Mouse (Mus musculus) stomach, embryonic 14.5 days (tissue): ENCODE measurements at regions not wholly inside any gene's neighbourhood (a gene's known extent, or its start where the extent isn't known, plus 50 kb on each side); places are given as distances from the start of the nearest gene placed in this dataset.

Experiments
- ATAC-seq: fragments of 200-750 bp; cut with Nextera tagmentation; 2 replicates; pipeline ENCODE4 v1.8.0; 2017; ENCODE audit warnings: low read depth, moderate TSS enrichment; ENCODE audit not compliant: insufficient number of reproducible peaks, insufficient read depth, low FRiP score
- H3K27ac ChIP-seq: fragments of 300-500 bp; sonication (generic); 2 replicates; pipeline ENCODE4 v1.5.1; 2014; ENCODE audit warnings: mild to moderate bottlenecking, low read length, moderate library complexity, mixed read lengths
- H3K27me3 ChIP-seq: fragments of 300-500 bp; sonication (generic); 2 replicates; pipeline ENCODE4 v1.6.1; 2014; ENCODE audit warnings: low read length, control low read depth, mixed read lengths; ENCODE audit not compliant: control insufficient read depth, insufficient read depth
- H3K36me3 ChIP-seq: fragments of 300-500 bp; sonication (generic); 2 replicates; pipeline ENCODE4 v1.6.1; 2014; ENCODE audit warnings: mild to moderate bottlenecking, control low read depth, low read length, moderate library complexity, mixed read lengths; ENCODE audit not compliant: control insufficient read depth, insufficient read depth
- H3K4me1 ChIP-seq: fragments of 300-500 bp; sonication (generic); 2 replicates; pipeline ENCODE4 v1.6.1; 2014; ENCODE audit warnings: low read length, control low read depth, mixed read lengths; ENCODE audit not compliant: control insufficient read depth, insufficient read depth
- H3K4me2 ChIP-seq: fragments of 300-500 bp; sonication (generic); replicated peaks from 2 replicates; pipeline ENCODE4 v1.6.1; 2014; ENCODE audit warnings: low read depth, low read length, control low read depth
- H3K4me3 ChIP-seq: fragments of 300-500 bp; sonication (generic); 2 replicates; pipeline ENCODE4 v1.5.1; 2014; ENCODE audit warnings: low read depth, low read length, control low read depth
- H3K9ac ChIP-seq: fragments of 300-500 bp; sonication (generic); replicated peaks from 2 replicates; pipeline ENCODE4 v1.6.1; 2014; ENCODE audit warnings: low read depth, mild to moderate bottlenecking, control low read depth, low read length, moderate library complexity, mixed read lengths
- H3K9me3 ChIP-seq: fragments of 300-500 bp; sonication (generic); 2 replicates; pipeline ENCODE4 v1.6.1; 2016; ENCODE audit warnings: low read depth, low read length, control low read depth; ENCODE audit not compliant: control insufficient read depth
- WGBS: fragments of 180-500 bp; shearing (Covaris S2); extraction: QIAGEN DNeasy Blood & Tissue Kit; methylation state at CpG from one replicate; pipeline ENCODE4 v1.1.7; 2014; 5-methylcytosine and 5-hydroxymethylcytosine counted together

DNA sequence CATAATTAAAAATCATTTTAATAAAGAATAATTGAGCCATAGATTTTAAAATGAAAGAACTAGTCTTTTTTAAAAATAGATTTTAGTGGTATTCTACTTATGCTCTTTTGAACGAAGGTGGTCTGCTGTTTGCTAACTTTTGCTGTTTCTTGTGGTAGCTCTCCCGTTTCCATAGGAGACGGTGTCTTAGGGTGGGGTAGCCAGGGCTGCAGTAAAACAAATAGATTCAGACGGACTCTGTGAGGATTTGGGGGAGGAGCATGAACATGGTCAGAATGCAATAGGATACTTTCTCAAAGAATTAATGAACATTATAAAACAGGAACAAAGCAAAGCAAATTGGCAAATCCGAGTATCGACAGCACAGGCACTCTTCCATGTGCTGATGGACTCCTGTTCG lies 67.5 kb upstream of the Cdh6 start:
- H3K9me3 ChIP-seq = no peaks in the 10 kb centered on the region
- no peaks in the 10 kb centered on the region for H3K36me3 ChIP-seq
- H3K4me3 ChIP-seq = no peak overlapping the region
- H3K27me3 ChIP-seq = no peaks in the 10 kb centered on the region
- 0 out of 2 replicates have a peak, but pooled peaks cover 3% of the 10 kb centered on the region for H3K4me1 ChIP-seq
- no peak overlapping the region for H3K4me2 ChIP-seq
- no peak overlapping the region for H3K27ac ChIP-seq
- no peak for ATAC-seq
- WGBS = 56% methylated on average over 7 of the region's 7 CpGs
- no peak overlapping the region for H3K9ac ChIP-seq

DNA sequence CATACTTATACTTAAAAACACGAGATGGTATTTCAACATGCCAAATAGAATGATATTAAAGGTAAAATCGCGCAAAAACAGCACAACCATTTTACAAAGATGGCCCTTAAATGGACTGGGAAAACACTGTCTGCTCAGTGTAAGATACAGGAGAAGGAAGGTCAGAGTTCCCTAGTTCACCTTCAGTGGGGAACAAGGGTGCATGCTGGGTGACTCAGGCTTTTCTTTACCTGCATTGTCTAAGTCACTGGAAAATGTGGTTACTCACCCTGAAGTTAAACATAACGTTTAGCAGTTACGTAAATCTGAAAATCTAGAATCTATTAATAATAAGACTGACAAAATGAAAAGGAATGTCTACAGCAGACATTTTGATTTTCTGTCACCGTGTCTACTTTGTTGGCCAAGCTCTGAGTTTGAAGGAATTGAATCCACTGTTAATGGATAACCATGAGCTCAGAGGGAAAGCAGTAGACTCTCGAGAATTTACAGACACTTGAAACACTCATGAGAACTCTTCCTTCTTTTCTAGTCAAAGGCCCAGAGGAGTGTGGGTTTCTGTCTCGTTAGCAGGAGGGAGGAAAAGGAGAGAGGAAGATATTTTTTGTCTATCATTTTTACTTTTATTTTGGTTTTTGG lies 63.5 kb upstream of the Cdh6 start:
- Histone ChIP-seq H3K27ac (no peak overlapping the region), H3K4me3 (no peak overlapping the region), H3K4me1 (0 out of 2 replicates have a peak, but pooled peaks cover 3% of the 10 kb centered on the region), H3K9ac (no peak overlapping the region), H3K27me3 (no peaks in the 10 kb centered on the region), H3K36me3 (no peaks in the 10 kb centered on the region), H3K9me3 (no peaks in the 10 kb centered on the region), H3K4me2 (no peak overlapping the region)
- 60% methylated on average over 8 of the region's 8 CpGs for WGBS
- ATAC-seq = peak; percentile 78; the same call in 1 of the 2 replicates

GRCm38 (mm10) chr15:13232567-13233259 lies 59.2 kb upstream of the Cdh6 start:
- Histone ChIP-seq H3K36me3 (no peaks in the 10 kb centered on the region), H3K9ac (no peak overlapping the region), H3K27me3 (no peaks in the 10 kb centered on the region), H3K4me1 (peaks cover 3% of the 10 kb centered on the region; the same call in 1 of the 2 replicates), H3K4me2 (no peak overlapping the region), H3K9me3 (no peaks in the 10 kb centered on the region), H3K27ac (no peak overlapping the region), H3K4me3 (no peak overlapping the region)
- 88% methylated on average over 5 of the region's 5 CpGs for WGBS
- no peak for ATAC-seq

- Histone ChIP-seq H3K4me1 (peaks cover 2% of the 10 kb centered on the region; the same call in 1 of the 2 replicates), H3K4me3 (no peak overlapping the region), H3K27ac (no peak overlapping the region), H3K4me2 (no peak overlapping the region), H3K9ac (no peak overlapping the region), H3K9me3 (no peaks in the 10 kb centered on the region), H3K36me3 (no peaks in the 10 kb centered on the region), H3K27me3 (no peaks in the 10 kb centered on the region)
- ATAC-seq = no peak
- WGBS = 27% methylated on average over 4 of the region's 4 CpGs
Measured at GRCm38 (mm10) chr15:13231550-13231949, 58.1 kb upstream of the Cdh6 start.

GRCm38 (mm10) chr15:13228125-13228524 lies 54.6 kb upstream of the Cdh6 start:
- Histone ChIP-seq H3K27me3 (no peaks in the 10 kb centered on the region), H3K9me3 (no peaks in the 10 kb centered on the region), H3K4me3 (no peak overlapping the region), H3K4me2 (no peak overlapping the region), H3K9ac (no peak overlapping the region), H3K4me1 (no peaks in the 10 kb centered on the region; the same call in 1 of the 2 replicates), H3K36me3 (no peaks in the 10 kb centered on the region), H3K27ac (no peak overlapping the region)
- 90% methylated on average over 12 of the region's 12 CpGs for WGBS
- ATAC-seq = no peak
